Mouse (Mus musculus): ENCODE measurements around the gene Slc25a51.

Gene Slc25a51

GRCm38 (mm10) chr4:45423406-45423805 is 14.8 kb upstream of the Slc25a51 start:
- DNase-seq (ENCODE audit: low spot score) = no peak

- DNase-seq (ENCODE audit: low spot score) = no peak
Measured at GRCm38 (mm10) chr4:45422640-45423039, 14.1 kb upstream of the Slc25a51 start.

DNA sequence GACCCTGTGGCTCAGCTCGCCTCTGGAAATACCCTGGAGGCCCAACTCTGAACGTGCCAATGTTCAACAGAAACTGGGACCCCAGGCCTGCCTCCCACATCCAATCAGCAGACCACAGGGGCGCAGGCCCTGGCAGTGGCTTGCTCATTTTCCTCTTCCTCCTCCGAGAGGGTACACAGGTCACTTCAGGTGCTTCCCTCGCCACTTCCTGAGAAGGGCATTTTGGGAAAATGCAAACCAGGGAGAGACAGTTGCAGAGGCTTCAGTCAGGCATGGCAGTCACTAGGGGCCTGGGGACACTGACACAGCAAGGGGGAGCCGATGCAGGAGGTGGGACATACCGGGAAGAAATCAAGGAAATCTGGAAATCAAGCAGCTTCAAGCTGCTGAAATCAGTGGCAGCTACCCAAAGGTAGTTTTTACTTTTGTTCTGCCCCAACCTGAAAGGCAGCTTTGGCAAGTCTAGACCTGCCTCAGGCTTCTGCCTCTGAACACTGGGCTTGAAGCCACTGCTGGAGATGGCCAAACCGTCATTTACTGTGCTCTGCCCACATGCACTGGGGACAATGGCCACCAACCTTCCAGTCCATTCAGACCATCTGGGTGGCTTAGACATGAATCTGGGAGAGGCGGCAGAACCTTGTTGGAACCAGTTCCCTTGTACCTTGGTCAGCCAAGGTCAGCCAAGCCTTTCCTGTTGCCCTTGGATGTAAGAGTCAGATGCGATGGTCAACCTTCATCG is 13.1 kb upstream of the Slc25a51 start:
- no peak for DNase-seq (ENCODE audit: low spot score)

DNA sequence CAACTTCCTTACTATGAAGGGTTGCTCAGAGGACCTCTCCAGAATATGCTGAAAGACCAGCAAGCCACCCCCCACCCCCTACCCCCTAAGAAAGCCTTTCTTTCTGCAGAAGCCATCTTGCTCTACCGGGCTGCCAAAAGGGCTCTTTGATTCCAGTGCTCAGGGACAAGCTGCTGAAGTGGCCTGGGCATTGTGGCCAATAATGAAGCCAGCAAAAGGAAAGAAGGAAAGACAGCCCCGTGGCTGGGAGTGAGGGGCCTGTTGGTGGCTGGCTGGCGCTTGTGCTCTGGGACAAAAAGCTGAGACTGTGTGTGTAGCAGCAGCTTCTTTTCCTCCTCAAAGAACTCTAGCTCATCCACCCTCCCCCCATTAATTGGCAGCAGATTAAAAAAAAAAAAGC is 12.2 kb upstream of the Slc25a51 start:
- no peak for DNase-seq (ENCODE audit: low spot score)

GRCm38 (mm10) chr4:45419051-45419450 is 10.5 kb upstream of the Slc25a51 start:
- no peak for DNase-seq (ENCODE audit: low spot score)

- peak; percentile 65 for DNase-seq (ENCODE audit: low spot score)
Measured at GRCm38 (mm10) chr4:45418229-45418950, 9.8 kb upstream of the Slc25a51 start.

DNA sequence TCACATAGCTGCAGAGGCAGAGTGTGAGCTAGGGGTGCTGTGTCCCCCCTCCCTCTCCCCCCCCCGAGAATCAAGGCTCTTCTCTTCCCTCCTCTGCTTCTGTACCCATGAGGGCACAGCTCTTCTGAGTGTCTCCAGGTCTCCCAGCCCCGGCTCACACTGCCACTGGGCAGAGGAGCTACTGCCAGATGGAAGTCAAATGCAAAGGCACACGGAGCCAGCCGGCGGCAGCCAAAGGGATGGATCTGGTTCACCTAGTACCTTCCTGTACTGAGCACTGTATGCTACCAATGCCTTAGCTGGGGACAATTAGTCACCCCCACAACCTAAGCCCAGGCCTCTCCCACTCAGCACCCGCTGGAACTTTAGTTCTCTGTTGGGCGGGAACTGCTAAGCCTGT is 7.7 kb upstream of the Slc25a51 start:
- DNase-seq (ENCODE audit: low spot score) = no peak

DNA sequence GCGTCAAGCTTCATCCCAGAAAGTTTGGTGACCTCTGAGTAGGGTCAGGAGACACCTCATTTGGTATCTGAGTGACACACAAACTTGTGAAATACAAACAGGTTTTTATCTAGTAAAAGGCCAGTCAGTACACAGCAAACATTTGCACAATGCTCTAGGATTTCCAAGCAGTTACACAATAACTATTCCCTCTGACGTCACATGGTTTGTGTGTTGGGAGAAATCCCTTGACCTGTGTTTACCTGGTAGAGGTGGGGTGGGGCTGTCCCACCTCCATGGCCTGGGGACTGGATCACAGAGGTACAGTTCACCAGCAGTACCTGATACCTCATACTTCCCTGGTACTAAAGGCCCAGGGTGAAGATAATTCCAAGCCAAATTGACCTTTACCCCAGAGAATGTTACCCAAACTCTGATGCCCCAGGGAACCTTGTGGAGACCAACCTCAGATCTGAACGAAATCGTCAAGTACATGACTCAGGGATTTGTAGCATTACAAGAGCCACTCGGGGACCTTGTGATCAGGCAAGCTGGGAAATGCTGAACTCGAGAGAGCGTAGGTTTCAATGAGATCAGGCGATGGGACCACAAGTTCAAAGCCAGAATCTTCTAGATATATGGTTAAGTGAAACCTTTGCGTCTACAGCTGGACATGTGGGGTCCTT is 5.2 kb upstream of the Slc25a51 start:
- no peak for DNase-seq (ENCODE audit: low spot score)

DNA sequence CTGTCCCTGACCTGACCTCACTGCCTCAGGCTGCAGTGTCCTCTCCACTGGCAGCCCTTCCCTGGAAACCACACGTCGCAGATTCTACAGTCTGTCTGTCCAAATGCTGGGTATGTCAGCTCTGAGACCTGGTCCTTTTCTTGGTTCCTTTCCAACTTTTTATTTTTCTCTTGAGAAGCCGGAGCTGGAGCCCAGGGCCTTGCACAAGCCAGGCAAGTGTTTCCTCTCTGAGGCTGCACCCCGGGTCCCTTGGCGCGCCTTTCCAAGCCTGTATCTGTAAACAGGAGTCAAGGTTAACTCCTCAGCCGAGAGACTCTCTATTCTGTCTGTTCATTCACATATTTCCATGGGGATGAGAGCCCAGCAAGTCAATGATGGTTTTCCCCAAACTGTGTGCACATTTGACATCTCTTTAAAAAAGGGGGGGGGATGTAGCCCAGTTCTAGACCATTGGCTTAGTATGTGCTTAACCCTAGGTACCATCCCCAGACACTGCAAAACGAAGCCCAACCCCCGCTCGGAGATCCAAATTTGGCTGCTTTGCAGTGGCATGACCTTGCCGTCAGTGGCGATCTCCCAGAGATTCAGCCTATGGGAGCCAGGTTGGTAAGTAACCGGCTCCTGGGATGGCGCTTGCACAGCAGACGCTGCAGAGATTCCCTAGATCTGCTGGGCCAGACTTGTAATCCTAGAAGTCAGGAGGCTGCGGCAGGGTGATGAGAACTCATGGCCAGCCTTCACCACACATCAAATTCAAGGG is 4.0 kb upstream of the Slc25a51 start:
- DNase-seq (ENCODE audit: low spot score) = no peak

- DNase-seq (ENCODE audit: low spot score) = no peak
Measured at GRCm38 (mm10) chr4:45411181-45411790, 2.7 kb upstream of the Slc25a51 start.

DNA sequence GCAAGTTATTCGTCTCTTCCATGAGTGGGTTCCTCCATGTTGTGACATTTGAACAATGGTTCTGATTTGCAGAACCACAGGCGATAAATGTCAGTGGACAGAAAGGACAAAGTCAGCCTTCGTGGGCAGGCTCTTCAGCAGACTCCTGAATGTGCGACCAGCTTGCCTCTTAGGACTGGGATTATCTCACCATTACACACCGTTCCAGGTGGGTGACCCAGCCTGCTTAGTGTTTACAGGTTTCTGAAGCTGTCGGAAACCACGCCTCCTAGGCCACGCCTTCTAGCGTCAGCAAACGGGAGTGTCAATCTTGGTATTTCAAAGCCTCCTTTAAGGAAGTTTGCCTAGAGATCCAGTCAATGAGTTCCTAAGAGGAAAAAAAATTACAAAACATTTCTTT is 704 bp upstream of the Slc25a51 start:
- peak; percentile 57 for DNase-seq (ENCODE audit: low spot score)

GRCm38 (mm10) chr4:45407703-45408334 is 747 bp downstream of the Slc25a51 start:
- DNase-seq (ENCODE audit: low spot score) = no peak

- DNase-seq (ENCODE audit: low spot score) = no peak
Measured at GRCm38 (mm10) chr4:45407001-45407702, 1.4 kb downstream of the Slc25a51 start.

DNA sequence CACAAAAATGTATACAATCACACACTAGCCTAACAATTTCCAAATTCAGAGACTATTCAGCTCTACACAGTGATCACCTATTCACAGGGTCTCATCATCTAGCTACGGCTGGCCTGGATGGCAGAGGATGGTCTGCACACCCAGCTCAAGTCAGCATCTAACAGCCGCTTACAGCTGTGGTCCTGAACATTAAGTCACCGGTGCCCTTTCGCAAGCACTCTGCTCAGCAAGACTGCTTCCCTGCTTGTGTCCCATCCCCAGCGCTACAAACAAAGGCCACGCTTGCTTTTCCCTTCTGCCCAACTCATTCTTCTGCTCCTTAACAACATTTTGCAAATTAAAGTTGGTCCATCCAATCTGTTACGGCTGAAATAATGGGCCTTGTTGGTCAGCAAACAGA is 2.2 kb downstream of the Slc25a51 start:
- DNase-seq (ENCODE audit: low spot score) = no peak

DNA sequence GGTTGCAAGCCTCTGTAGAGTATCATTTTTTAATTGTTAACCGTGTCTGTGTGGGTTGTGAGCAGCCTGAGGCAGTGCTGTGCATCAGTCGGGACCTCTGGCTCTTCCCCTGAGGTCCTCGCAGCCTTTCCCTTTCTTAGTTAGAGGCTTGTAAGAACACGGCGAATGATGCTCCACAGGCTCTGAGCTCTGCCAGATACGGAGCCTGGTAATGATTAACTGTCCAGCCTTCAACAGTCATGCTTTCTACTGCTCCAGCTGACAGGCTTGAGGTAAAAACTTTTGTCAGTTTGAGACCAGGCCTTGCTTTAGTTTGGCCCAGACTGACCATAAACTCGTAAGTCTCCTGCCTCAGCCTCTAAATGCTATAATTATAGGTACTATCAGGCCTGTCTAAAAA is 3.3 kb downstream of the Slc25a51 start:
- no peak for DNase-seq (ENCODE audit: low spot score)

DNA sequence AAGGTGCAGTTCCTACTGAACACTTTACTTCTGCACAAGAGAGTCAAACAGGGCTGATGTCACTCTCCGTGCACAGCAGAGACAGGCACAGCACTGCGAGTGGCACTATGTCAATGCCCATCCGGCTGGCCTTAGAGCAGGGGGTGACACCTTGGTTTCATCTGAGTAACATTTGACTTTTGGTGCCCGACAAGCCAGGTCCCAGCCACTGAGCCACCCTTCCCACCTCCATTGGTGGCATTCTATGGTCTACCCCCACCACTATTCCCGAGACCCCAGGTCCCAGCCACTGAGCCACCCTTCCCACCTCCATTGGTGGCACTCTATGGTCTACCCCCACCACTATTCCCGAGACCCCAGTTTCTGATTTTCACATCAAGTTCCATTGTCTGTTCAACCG is 4.5 kb downstream of the Slc25a51 start:
- no peak for DNase-seq (ENCODE audit: low spot score)

- no peak for DNase-seq (ENCODE audit: low spot score)
Measured at GRCm38 (mm10) chr4:45403499-45403878, 5.1 kb downstream of the Slc25a51 start.

GRCm38 (mm10) chr4:45402878-45403498 is 5.6 kb downstream of the Slc25a51 start:
- no peak for DNase-seq (ENCODE audit: low spot score)

GRCm38 (mm10) chr4:45402281-45402680 is 6.3 kb downstream of the Slc25a51 start:
- no peak for DNase-seq (ENCODE audit: low spot score)
